Mouse (Mus musculus): ENCODE measurements at regions not wholly inside any gene's neighbourhood (a gene's known extent, or its start where the extent isn't known, plus 50 kb on each side); places are given as distances from the start of the nearest gene placed in this dataset.

DNA sequence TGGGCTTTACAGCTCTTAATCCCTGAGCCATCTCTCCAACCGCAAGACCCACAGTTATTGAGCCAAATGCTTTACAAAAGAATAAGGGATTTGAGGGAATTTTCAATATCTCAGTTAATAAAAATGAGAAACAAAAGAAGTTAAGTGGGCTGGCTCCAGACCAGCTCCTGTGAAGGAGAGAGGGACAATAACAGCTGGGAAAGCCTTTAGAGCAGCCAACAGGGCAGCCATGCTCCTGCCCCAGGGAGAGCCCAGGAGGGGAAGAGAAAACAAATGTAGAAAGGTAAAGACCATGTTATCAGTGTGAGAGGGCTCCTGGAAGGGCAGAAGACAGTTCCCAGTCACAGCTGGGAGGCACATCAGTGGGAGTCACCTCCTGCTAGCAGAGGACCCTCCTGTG is 257.8 kb downstream of the Insig2 start:
- no peak for TF ChIP-seq CTCF (IDR thresholded peaks at IDR 0.05; ENCODE audit: low read depth)
- TF ChIP-seq EP300 (optimal IDR thresholded peaks at IDR 0.05) = no peak
- H3K36me3 ChIP-seq (ENCODE audit: control insufficient read depth, insufficient read depth, low read length) = no peaks in the 10 kb centered on the region
- no peak for ATAC-seq (ENCODE audit: low FRiP score, low TSS enrichment)
- no peak overlapping the region for H3K4me3 ChIP-seq (ENCODE audit: low read depth, low read length)
- no peaks in the 10 kb centered on the region for H3K4me1 ChIP-seq (replicated peaks; ENCODE audit: control insufficient read depth, insufficient read depth)
- DNase-seq (ENCODE audit: low spot score) = no peak
- H3K9me3 ChIP-seq (ENCODE audit: control insufficient read depth, low read length) = no peaks in the 10 kb centered on the region
- no peak overlapping the region for H3K9ac ChIP-seq (ENCODE audit: low read length)
- WGBS = 68% methylated on average over 1 of the region's 1 CpGs
- H3K27me3 ChIP-seq (ENCODE audit: control insufficient read depth, insufficient read depth, low read length) = no peaks in the 10 kb centered on the region
- no peak overlapping the region for H3K4me2 ChIP-seq (replicated peaks; ENCODE audit: low read depth)
- H3K27ac ChIP-seq (replicated peaks) = no peak overlapping the region

GRCm38 (mm10) chr1:121082839-121083238 is 249.6 kb downstream of the Insig2 start:
- 45% methylated on average over 5 of the region's 5 CpGs for WGBS
- H3K27ac ChIP-seq (replicated peaks) = no peak overlapping the region
- H3K27me3 ChIP-seq (ENCODE audit: control insufficient read depth, insufficient read depth, low read length) = no peaks in the 10 kb centered on the region
- no peaks in the 10 kb centered on the region for H3K36me3 ChIP-seq (ENCODE audit: control insufficient read depth, insufficient read depth, low read length)
- no peak overlapping the region for H3K4me2 ChIP-seq (replicated peaks; ENCODE audit: low read depth)
- no peaks in the 10 kb centered on the region for H3K4me1 ChIP-seq (replicated peaks; ENCODE audit: control insufficient read depth, insufficient read depth)
- DNase-seq (ENCODE audit: low spot score) (no peak), ATAC-seq (ENCODE audit: low FRiP score, low TSS enrichment) (no peak)
- H3K4me3 ChIP-seq (ENCODE audit: low read depth, low read length) = no peak overlapping the region
- TF ChIP-seq EP300 (optimal IDR thresholded peaks at IDR 0.05) = no peak
- no peak for TF ChIP-seq CTCF (IDR thresholded peaks at IDR 0.05; ENCODE audit: low read depth)
- no peaks in the 10 kb centered on the region for H3K9me3 ChIP-seq (ENCODE audit: control insufficient read depth, low read length)
- H3K9ac ChIP-seq (ENCODE audit: low read length) = no peak overlapping the region

DNA sequence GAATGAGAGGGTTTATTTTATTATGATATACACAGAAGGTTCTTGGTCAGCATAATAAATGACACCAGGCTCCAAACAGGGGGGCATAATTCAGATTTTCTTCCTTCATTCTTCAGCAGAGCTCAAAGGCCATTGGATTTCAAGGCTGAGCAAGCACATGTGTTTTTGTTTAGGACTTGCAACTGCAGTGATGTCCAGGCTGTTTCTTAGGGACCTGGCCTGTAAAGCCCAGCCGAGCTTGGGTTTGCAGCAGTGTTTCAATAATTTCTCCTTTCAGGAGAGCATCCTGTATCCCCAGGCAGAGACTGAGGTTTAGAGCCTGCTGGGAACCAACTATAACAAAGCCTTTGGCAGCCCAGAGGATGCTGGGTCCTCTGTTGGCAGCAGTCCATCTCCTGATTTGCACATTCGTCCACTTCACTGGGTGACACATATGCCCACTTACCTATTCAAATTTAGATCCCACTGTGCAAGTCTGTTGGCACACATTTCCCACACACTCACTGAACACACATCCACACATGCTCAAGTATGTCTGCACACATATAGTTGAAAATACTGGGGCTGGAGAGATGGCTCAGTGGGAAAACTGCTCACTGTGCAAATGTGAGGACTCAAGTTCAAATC is 247.2 kb downstream of the Insig2 start:
- DNase-seq (ENCODE audit: low spot score) (no peak), ATAC-seq (ENCODE audit: low FRiP score, low TSS enrichment) (no peak)
- Histone ChIP-seq H3K36me3 (ENCODE audit: control insufficient read depth, insufficient read depth, low read length) (no peaks in the 10 kb centered on the region), H3K4me2 (replicated peaks; ENCODE audit: low read depth) (no peak overlapping the region), H3K4me1 (replicated peaks; ENCODE audit: control insufficient read depth, insufficient read depth) (no peaks in the 10 kb centered on the region), H3K27ac (replicated peaks) (no peak overlapping the region), H3K27me3 (ENCODE audit: control insufficient read depth, insufficient read depth, low read length) (no peaks in the 10 kb centered on the region), H3K9me3 (ENCODE audit: control insufficient read depth, low read length) (no peaks in the 10 kb centered on the region), H3K9ac (ENCODE audit: low read length) (no peak overlapping the region), H3K4me3 (ENCODE audit: low read depth, low read length) (no peak overlapping the region)
- TF ChIP-seq CTCF (IDR thresholded peaks at IDR 0.05; ENCODE audit: low read depth) (no peak), EP300 (optimal IDR thresholded peaks at IDR 0.05) (no peak)
- 50% methylated on average over 2 of the region's 2 CpGs for WGBS

DNA sequence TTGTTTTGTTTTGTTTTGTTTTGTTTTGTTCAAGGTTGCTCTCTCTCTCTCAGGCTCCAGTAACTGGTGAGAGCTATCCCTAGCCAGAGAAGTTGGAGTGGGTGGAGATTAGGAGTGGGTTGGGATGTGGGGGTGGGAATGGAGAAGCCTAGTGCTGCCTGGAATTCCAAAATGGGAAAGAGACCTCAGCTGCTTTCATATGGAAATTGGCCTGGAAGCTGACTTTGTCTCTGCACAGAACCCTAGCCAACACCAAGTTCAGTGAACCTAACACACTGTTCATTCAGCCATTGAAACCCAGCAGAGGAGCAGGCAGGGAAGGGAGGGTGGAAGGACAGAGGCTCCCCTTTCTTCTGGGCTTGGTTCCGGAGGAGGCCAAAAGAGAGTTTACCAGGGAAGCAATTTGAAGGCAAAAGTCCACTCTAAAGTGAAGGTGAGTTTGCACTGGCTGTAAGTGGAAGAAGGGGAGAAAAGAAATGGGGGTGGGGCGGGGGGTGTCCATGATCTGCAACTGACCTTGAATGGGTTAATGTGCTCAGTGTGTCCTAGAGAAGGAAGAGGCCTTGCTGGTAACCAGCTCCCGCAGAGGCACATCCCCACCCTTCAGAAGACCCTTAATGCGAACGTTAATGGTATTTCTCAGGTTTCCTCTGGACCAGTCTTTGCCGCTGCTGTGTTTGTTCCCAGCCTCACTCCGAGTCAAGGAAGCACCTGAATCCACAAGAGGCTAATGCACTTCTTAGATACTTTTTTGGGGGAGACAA is 245.1 kb downstream of the Insig2 start:
- Histone ChIP-seq H3K4me1 (replicated peaks; ENCODE audit: control insufficient read depth, insufficient read depth) (no peaks in the 10 kb centered on the region), H3K36me3 (ENCODE audit: control insufficient read depth, insufficient read depth, low read length) (no peaks in the 10 kb centered on the region), H3K27me3 (ENCODE audit: control insufficient read depth, insufficient read depth, low read length) (no peaks in the 10 kb centered on the region), H3K9ac (ENCODE audit: low read length) (no peak overlapping the region), H3K4me3 (ENCODE audit: low read depth, low read length) (no peak overlapping the region), H3K27ac (replicated peaks) (no peak overlapping the region), H3K4me2 (replicated peaks; ENCODE audit: low read depth) (no peak overlapping the region), H3K9me3 (ENCODE audit: control insufficient read depth, low read length) (no peaks in the 10 kb centered on the region)
- TF ChIP-seq EP300 (optimal IDR thresholded peaks at IDR 0.05) (no peak), CTCF (IDR thresholded peaks at IDR 0.05; ENCODE audit: low read depth) (no peak)
- no peak for DNase-seq (ENCODE audit: low spot score)
- ATAC-seq (ENCODE audit: low FRiP score, low TSS enrichment) = no peak
- 28% methylated on average over 7 of the region's 7 CpGs for WGBS

- Histone ChIP-seq H3K9ac (ENCODE audit: low read length) (no peak overlapping the region), H3K27ac (replicated peaks) (no peak overlapping the region), H3K4me3 (ENCODE audit: low read depth, low read length) (no peak overlapping the region), H3K9me3 (ENCODE audit: control insufficient read depth, low read length) (no peaks in the 10 kb centered on the region), H3K4me2 (replicated peaks; ENCODE audit: low read depth) (no peak overlapping the region), H3K27me3 (ENCODE audit: control insufficient read depth, insufficient read depth, low read length) (no peaks in the 10 kb centered on the region), H3K4me1 (replicated peaks; ENCODE audit: control insufficient read depth, insufficient read depth) (no peaks in the 10 kb centered on the region), H3K36me3 (ENCODE audit: control insufficient read depth, insufficient read depth, low read length) (no peaks in the 10 kb centered on the region)
- TF ChIP-seq CTCF (IDR thresholded peaks at IDR 0.05; ENCODE audit: low read depth) = no peak
- TF ChIP-seq EP300 (optimal IDR thresholded peaks at IDR 0.05) = no peak
- no peak for ATAC-seq (ENCODE audit: low FRiP score, low TSS enrichment)
- WGBS = 75% methylated on average over 4 of the region's 4 CpGs
- DNase-seq (ENCODE audit: low spot score) = no peak
These were observed 241.8 kb downstream of the Insig2 start for GRCm38 (mm10) chr1:121090628-121091027.

GRCm38 (mm10) chr1:121092870-121093269 is 239.5 kb downstream of the Insig2 start:
- H3K4me2 ChIP-seq (replicated peaks; ENCODE audit: low read depth) = no peak overlapping the region
- no peak overlapping the region for H3K27ac ChIP-seq (replicated peaks)
- H3K4me3 ChIP-seq (ENCODE audit: low read depth, low read length) = no peak overlapping the region
- H3K9me3 ChIP-seq (ENCODE audit: control insufficient read depth, low read length) = no peaks in the 10 kb centered on the region
- H3K27me3 ChIP-seq (ENCODE audit: control insufficient read depth, insufficient read depth, low read length) = no peaks in the 10 kb centered on the region
- H3K9ac ChIP-seq (ENCODE audit: low read length) = no peak overlapping the region
- TF ChIP-seq CTCF (IDR thresholded peaks at IDR 0.05; ENCODE audit: low read depth) (no peak), EP300 (optimal IDR thresholded peaks at IDR 0.05) (no peak)
- 54% methylated on average over 5 of the region's 5 CpGs for WGBS
- no peaks in the 10 kb centered on the region for H3K36me3 ChIP-seq (ENCODE audit: control insufficient read depth, insufficient read depth, low read length)
- ATAC-seq (ENCODE audit: low FRiP score, low TSS enrichment) = no peak
- H3K4me1 ChIP-seq (replicated peaks; ENCODE audit: control insufficient read depth, insufficient read depth) = no peaks in the 10 kb centered on the region
- no peak for DNase-seq (ENCODE audit: low spot score)

Measured in stomach, postnatal 0 days (tissue).